Mouse (Mus musculus) heart, adult 2 months (tissue): ENCODE data around the gene Olfr824. TPM values are rescaled to one million over a fixed set of nuclear protein-coding genes. Genes with fewer than 3 reads are reported as not detected.

ENCODE experiments used
- DNase-seq, 2 experiments: peaks; one replicate each; pipeline ENCODE4 v3.0.0; 2021
- H3K27ac ChIP-seq: fragments of 200-600 bp; 2 replicates; pipeline ENCODE4 v1.8.1; 2022
- H3K27me3 ChIP-seq: fragments of 200-500 bp; 2 replicates; pipeline ENCODE4 v1.6.1; 2012; ENCODE audit warnings: mild to moderate bottlenecking, low read length, inconsistent platforms, mixed read lengths; ENCODE audit not compliant: control insufficient read depth, insufficient read depth
- H3K36me3 ChIP-seq: fragments of 200-500 bp; 2 replicates; pipeline ENCODE4 v1.6.1; 2012; ENCODE audit warnings: low read length, inconsistent platforms; ENCODE audit not compliant: control insufficient read depth, insufficient read depth
- H3K4me1 ChIP-seq: fragments of 200-500 bp; 2 replicates; pipeline ENCODE4 v1.6.1; 2011; ENCODE audit warnings: low read length; ENCODE audit not compliant: control insufficient read depth, insufficient read depth
- H3K4me3 ChIP-seq: fragments of 200-600 bp; 2 replicates; pipeline ENCODE4 v1.8.1; 2022
- H3K79me2 ChIP-seq: fragments of 200-500 bp; replicated peaks from 2 replicates; pipeline ENCODE4 v1.6.1; 2012; ENCODE audit warnings: mild to moderate bottlenecking, inconsistent platforms, low read length, moderate library complexity, mixed read lengths; ENCODE audit not compliant: control insufficient read depth, insufficient read depth
- H3K9ac ChIP-seq: fragments of 200-500 bp; 2 replicates; pipeline ENCODE4 v1.6.1; 2012; ENCODE audit warnings: low read depth, mild to moderate bottlenecking, control low read depth, inconsistent platforms, low read length, mixed read lengths
- CTCF ChIP-seq: fragments of 200-600 bp; IDR thresholded peaks from 2 replicates; pipeline ENCODE4 v1.8.1; 2022; ENCODE audit warnings: antibody characterized with exemption, mild to moderate bottlenecking, moderate library complexity
- EP300 ChIP-seq: fragments of 200-500 bp; IDR thresholded peaks from 2 replicates; pipeline ENCODE4 v1.6.1; 2011; ENCODE audit warnings: low read depth, low read length, control low read depth; ENCODE audit not compliant: insufficient read depth
- POLR2A ChIP-seq: fragments of 200-500 bp; IDR thresholded peaks from 2 replicates; pipeline ENCODE4 v1.6.1; 2011; ENCODE audit warnings: mild to moderate bottlenecking, low read depth, low read length, control low read depth; ENCODE audit not compliant: insufficient read depth
- WGBS: fragments of 180-500 bp; shearing (Covaris S2); methylation state at CpG from one replicate; pipeline ENCODE4 v1.1.7; 2018; 5-methylcytosine and 5-hydroxymethylcytosine counted together
- intact Hi-C: fragments of 180-260 bp; cut with DNase I; formaldehyde crosslinking; loops from one replicate; pipeline ENCODE4 v1.15.1; 2025
- polyA plus RNA-seq: library from polyadenylated mRNA; depleted of rRNA; stranded (reverse); fragments of >200 nt; gene quantifications from 2 replicates; pipeline ENCODE4 v1.2.3, GENCODE M21; 2012; rRNA removed
- total RNA-seq, 2 experiments: library from RNA; stranded (reverse); gene quantifications; 2 replicates each; pipeline ENCODE4 v1.2.3; 2021

Gene Olfr824
- total and polyA plus RNA-seq, 3 experiments: not detected

GRCm38 (mm10) chr10:130096104-130096503 is 33.7 kb downstream of the Olfr824 start:
- no peak for DNase-seq
- no peaks in the 10 kb centered on the region for H3K79me2 ChIP-seq
- H3K27me3 ChIP-seq: no peaks in the 10 kb centered on the region
- H3K27ac ChIP-seq: no peak overlapping the region
- TF ChIP-seq CTCF (no peak), EP300 (no peak), POLR2A (no peak)
- no peaks in the 10 kb centered on the region for H3K36me3 ChIP-seq
- no peaks in the 10 kb centered on the region for H3K4me1 ChIP-seq
- no peak overlapping the region for H3K9ac ChIP-seq
- H3K4me3 ChIP-seq: no peak overlapping the region
- intact Hi-C loops: no loop called here

- 12% methylated on average over 5 of the region's 5 CpGs for WGBS
- H3K36me3 ChIP-seq: no peaks in the 10 kb centered on the region
- intact Hi-C loops: no loop called here
- no peak overlapping the region for H3K9ac ChIP-seq
- H3K4me3 ChIP-seq: no peak overlapping the region
- no peak overlapping the region for H3K27ac ChIP-seq
- H3K27me3 ChIP-seq: no peaks in the 10 kb centered on the region
- DNase-seq: no peak
- no peaks in the 10 kb centered on the region for H3K79me2 ChIP-seq
- TF ChIP-seq EP300: no peak
- TF ChIP-seq CTCF: peak; percentile 58
- TF ChIP-seq POLR2A: no peak
- H3K4me1 ChIP-seq: no peaks in the 10 kb centered on the region
Measured at GRCm38 (mm10) chr10:130092838-130093440, 36.9 kb downstream of the Olfr824 start.

Other genes starting within 250 kb of the Olfr824 start
- gene Olfr815, start 224.1 kb downstream of the Olfr824 start, total RNA-seq: not detected
- not detected in 2 replicates for gene Olfr815, start 224.1 kb downstream of the Olfr824 start, polyA plus RNA-seq
- gene Olfr816, start 214.4 kb downstream of the Olfr824 start, total RNA-seq: not detected
- not detected in 2 replicates for gene Olfr816, start 214.4 kb downstream of the Olfr824 start, polyA plus RNA-seq
- not detected for gene Olfr818, start 180.9 kb downstream of the Olfr824 start, total RNA-seq
- gene Olfr818, start 180.9 kb downstream of the Olfr824 start, polyA plus RNA-seq: not detected in 2 replicates
- gene Olfr819, start 162.7 kb downstream of the Olfr824 start, total RNA-seq: not detected
- not detected in 2 replicates for gene Olfr819, start 162.7 kb downstream of the Olfr824 start, polyA plus RNA-seq
- not detected for gene Olfr247, start 153.9 kb downstream of the Olfr824 start, total RNA-seq
- not detected in 2 replicates for gene Olfr247, start 153.9 kb downstream of the Olfr824 start, polyA plus RNA-seq
- not detected for gene Gm10310, start 144.9 kb downstream of the Olfr824 start, total RNA-seq
- not detected in 2 replicates for gene Gm10310, start 144.9 kb downstream of the Olfr824 start, polyA plus RNA-seq
- gene Olfr820, start 117.4 kb downstream of the Olfr824 start, total RNA-seq: not detected
- gene Olfr820, start 117.4 kb downstream of the Olfr824 start, polyA plus RNA-seq: not detected in 2 replicates
- gene Olfr821, start 99.7 kb downstream of the Olfr824 start, total RNA-seq: not detected
- gene Olfr821, start 99.7 kb downstream of the Olfr824 start, polyA plus RNA-seq: not detected in 2 replicates
- not detected for gene Olfr822, start 58.8 kb downstream of the Olfr824 start, total RNA-seq
- not detected in 2 replicates for gene Olfr822, start 58.8 kb downstream of the Olfr824 start, polyA plus RNA-seq
- gene Olfr823, start 14.6 kb downstream of the Olfr824 start, total RNA-seq: not detected
- not detected in 2 replicates for gene Olfr823, start 14.6 kb downstream of the Olfr824 start, polyA plus RNA-seq
- gene Olfr825, start 36.8 kb upstream of the Olfr824 start, total RNA-seq: not detected
- not detected in 2 replicates for gene Olfr825, start 36.8 kb upstream of the Olfr824 start, polyA plus RNA-seq
- gene Olfr826, start 54.2 kb upstream of the Olfr824 start, total RNA-seq: not detected
- gene Olfr826, start 54.2 kb upstream of the Olfr824 start, polyA plus RNA-seq: not detected in 2 replicates
- gene Olfr827, start 84.4 kb upstream of the Olfr824 start, total RNA-seq: not detected
- not detected in 2 replicates for gene Olfr827, start 84.4 kb upstream of the Olfr824 start, polyA plus RNA-seq
- not detected for gene Neurod4, start 150.2 kb upstream of the Olfr824 start, total RNA-seq
- not detected in 2 replicates for gene Neurod4, start 150.2 kb upstream of the Olfr824 start, polyA plus RNA-seq
- under 1 TPM; 0.47 to 0.70 TPM for gene Tespa1, start 192.9 kb upstream of the Olfr824 start, total RNA-seq
- gene Tespa1, start 192.9 kb upstream of the Olfr824 start, polyA plus RNA-seq: 0.12 and 0.18 TPM in 2 replicates